Mouse (Mus musculus): ENCODE measurements at regions not wholly inside any gene's neighbourhood (a gene's known extent, or its start where the extent isn't known, plus 50 kb on each side); places are given as distances from the start of the nearest gene placed in this dataset.

- H3K4me3 ChIP-seq (ENCODE audit: insufficient read depth, low read length), result no peak overlapping the region
- peaks cover 5% of the 10 kb centered on the region; the same call in 1 of the 2 replicates for H3K4me1 ChIP-seq (ENCODE audit: control insufficient read depth, insufficient read depth, low read length)
- TF ChIP-seq CTCF (IDR thresholded peaks at IDR 0.05; ENCODE audit: borderline replicate concordance, insufficient read depth, low read length) (no peak), POLR2A (IDR thresholded peaks at IDR 0.05; ENCODE audit: low read depth, low read length) (no peak)
- H3K27ac ChIP-seq (ENCODE audit: insufficient read depth, low read length), result no peak overlapping the region
Measured at GRCm38 (mm10) chr4:114684844-114685382, 136.6 kb upstream of the Gm12830 start.

GRCm38 (mm10) chr4:114685454-114685853 lies 136.1 kb upstream of the Gm12830 start:
- peaks cover 5% of the 10 kb centered on the region; the same call in 1 of the 2 replicates for H3K4me1 ChIP-seq (ENCODE audit: control insufficient read depth, insufficient read depth, low read length)
- H3K27ac ChIP-seq (ENCODE audit: insufficient read depth, low read length), result no peak overlapping the region
- H3K4me3 ChIP-seq (ENCODE audit: insufficient read depth, low read length), result no peak overlapping the region
- TF ChIP-seq CTCF (IDR thresholded peaks at IDR 0.05; ENCODE audit: borderline replicate concordance, insufficient read depth, low read length), result no peak
- no peak for TF ChIP-seq POLR2A (IDR thresholded peaks at IDR 0.05; ENCODE audit: low read depth, low read length)

- Histone ChIP-seq H3K27ac (ENCODE audit: insufficient read depth, low read length) (no peak overlapping the region), H3K4me3 (ENCODE audit: insufficient read depth, low read length) (no peak overlapping the region), H3K4me1 (ENCODE audit: control insufficient read depth, insufficient read depth, low read length) (peaks cover 5% of the 10 kb centered on the region; the same call in 1 of the 2 replicates)
- TF ChIP-seq CTCF (IDR thresholded peaks at IDR 0.05; ENCODE audit: borderline replicate concordance, insufficient read depth, low read length) (no peak), POLR2A (IDR thresholded peaks at IDR 0.05; ENCODE audit: low read depth, low read length) (no peak)
Measured at GRCm38 (mm10) chr4:114686091-114686490, 135.4 kb upstream of the Gm12830 start.

GRCm38 (mm10) chr4:114688356-114688972 lies 133.1 kb upstream of the Gm12830 start:
- H3K4me1 ChIP-seq (ENCODE audit: control insufficient read depth, insufficient read depth, low read length), result peaks cover 5% of the 10 kb centered on the region; the same call in 1 of the 2 replicates
- peak; percentile 19; the same call in 1 of the 2 replicates for TF ChIP-seq POLR2A (IDR thresholded peaks at IDR 0.05; ENCODE audit: low read depth, low read length)
- TF ChIP-seq CTCF (IDR thresholded peaks at IDR 0.05; ENCODE audit: borderline replicate concordance, insufficient read depth, low read length), result no peak
- H3K27ac ChIP-seq (ENCODE audit: insufficient read depth, low read length), result 0 out of 2 replicates have a peak overlapping the region, but pooled peaks have one; percentile 29
- peak overlapping the region; percentile 17 for H3K4me3 ChIP-seq (ENCODE audit: insufficient read depth, low read length)

- Histone ChIP-seq H3K4me1 (ENCODE audit: control insufficient read depth, insufficient read depth, low read length) (peaks cover 5% of the 10 kb centered on the region; the same call in 1 of the 2 replicates), H3K27ac (ENCODE audit: insufficient read depth, low read length) (no peak overlapping the region), H3K4me3 (ENCODE audit: insufficient read depth, low read length) (no peak overlapping the region)
- TF ChIP-seq POLR2A (IDR thresholded peaks at IDR 0.05; ENCODE audit: low read depth, low read length), result no peak
- TF ChIP-seq CTCF (IDR thresholded peaks at IDR 0.05; ENCODE audit: borderline replicate concordance, insufficient read depth, low read length), result no peak
Measured at GRCm38 (mm10) chr4:114688973-114689371, 132.6 kb upstream of the Gm12830 start.

- H3K27ac ChIP-seq (ENCODE audit: insufficient read depth, low read length), result no peak overlapping the region
- TF ChIP-seq CTCF (IDR thresholded peaks at IDR 0.05; ENCODE audit: borderline replicate concordance, insufficient read depth, low read length) (no peak), POLR2A (IDR thresholded peaks at IDR 0.05; ENCODE audit: low read depth, low read length) (no peak)
- no peak overlapping the region for H3K4me3 ChIP-seq (ENCODE audit: insufficient read depth, low read length)
- no peaks in the 10 kb centered on the region for H3K4me1 ChIP-seq (ENCODE audit: control insufficient read depth, insufficient read depth, low read length)
Measured at GRCm38 (mm10) chr4:114705586-114705985, 115.9 kb upstream of the Gm12830 start.

- no peak overlapping the region for H3K27ac ChIP-seq (ENCODE audit: insufficient read depth, low read length)
- H3K4me1 ChIP-seq (ENCODE audit: control insufficient read depth, insufficient read depth, low read length), result no peaks in the 10 kb centered on the region
- H3K4me3 ChIP-seq (ENCODE audit: insufficient read depth, low read length), result no peak overlapping the region
- TF ChIP-seq POLR2A (IDR thresholded peaks at IDR 0.05; ENCODE audit: low read depth, low read length) (no peak), CTCF (IDR thresholded peaks at IDR 0.05; ENCODE audit: borderline replicate concordance, insufficient read depth, low read length) (no peak)
Measured at GRCm38 (mm10) chr4:114710182-114710909, 111.2 kb upstream of the Gm12830 start.

GRCm38 (mm10) chr4:114711082-114711481 lies 110.4 kb upstream of the Gm12830 start:
- Histone ChIP-seq H3K27ac (ENCODE audit: insufficient read depth, low read length) (no peak overlapping the region), H3K4me1 (ENCODE audit: control insufficient read depth, insufficient read depth, low read length) (no peaks in the 10 kb centered on the region), H3K4me3 (ENCODE audit: insufficient read depth, low read length) (no peak overlapping the region)
- TF ChIP-seq CTCF (IDR thresholded peaks at IDR 0.05; ENCODE audit: borderline replicate concordance, insufficient read depth, low read length) (no peak), POLR2A (IDR thresholded peaks at IDR 0.05; ENCODE audit: low read depth, low read length) (no peak)

GRCm38 (mm10) chr4:114712005-114712665 lies 109.4 kb upstream of the Gm12830 start:
- H3K27ac ChIP-seq (ENCODE audit: insufficient read depth, low read length), result no peak overlapping the region
- TF ChIP-seq CTCF (IDR thresholded peaks at IDR 0.05; ENCODE audit: borderline replicate concordance, insufficient read depth, low read length) (no peak), POLR2A (IDR thresholded peaks at IDR 0.05; ENCODE audit: low read depth, low read length) (no peak)
- no peak overlapping the region for H3K4me3 ChIP-seq (ENCODE audit: insufficient read depth, low read length)
- no peaks in the 10 kb centered on the region for H3K4me1 ChIP-seq (ENCODE audit: control insufficient read depth, insufficient read depth, low read length)

Data from embryonic fibroblast, embryonic 13.5 days (primary cell).